Mouse (Mus musculus) gonadal fat pad, adult 2 months (tissue): ENCODE results near the gene Dupd1. TPM values are rescaled to one million over a fixed set of nuclear protein-coding genes. Genes with fewer than 3 reads are reported as not detected.
"Not testable (repeated sequence)": the region's sequence is repeated elsewhere in the genome, so short reads cannot be mapped to it uniquely, and the experiment has no call there.

Experiments
- DNase-seq: peaks from one replicate; pipeline ENCODE4 v3.0.0-alpha.2; 2012; ENCODE audit warnings: low read depth
- polyA plus RNA-seq: library from polyadenylated mRNA; depleted of rRNA; stranded (reverse); fragments of >200 nt; gene quantifications from 2 replicates; pipeline ENCODE4 v1.2.3, GENCODE M21; 2012; rRNA removed

Dupd1 gene
- polyA plus RNA-seq, 1 experiment, result 0.22 TPM

DNA sequence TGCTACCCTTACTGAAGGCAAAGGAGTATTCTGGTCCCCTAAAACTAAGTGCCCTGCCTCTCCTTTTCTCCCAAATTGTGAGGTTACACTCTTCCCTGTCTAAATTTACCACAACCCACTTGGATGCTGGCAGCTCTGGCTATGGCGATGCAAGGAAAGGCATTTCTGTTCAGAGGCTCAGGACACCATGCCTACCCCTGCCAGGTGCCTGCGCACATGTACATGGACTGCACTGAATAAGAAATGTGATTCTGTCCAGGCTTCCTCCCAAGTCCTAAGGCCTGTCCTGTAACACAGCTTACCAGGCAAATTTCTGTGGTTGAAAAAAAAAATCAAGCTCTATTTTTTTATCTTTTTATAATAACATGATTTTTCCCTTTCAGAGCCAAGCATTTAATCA, 38.2 kb downstream of the Dupd1 start:
- no peak for DNase-seq

DNA sequence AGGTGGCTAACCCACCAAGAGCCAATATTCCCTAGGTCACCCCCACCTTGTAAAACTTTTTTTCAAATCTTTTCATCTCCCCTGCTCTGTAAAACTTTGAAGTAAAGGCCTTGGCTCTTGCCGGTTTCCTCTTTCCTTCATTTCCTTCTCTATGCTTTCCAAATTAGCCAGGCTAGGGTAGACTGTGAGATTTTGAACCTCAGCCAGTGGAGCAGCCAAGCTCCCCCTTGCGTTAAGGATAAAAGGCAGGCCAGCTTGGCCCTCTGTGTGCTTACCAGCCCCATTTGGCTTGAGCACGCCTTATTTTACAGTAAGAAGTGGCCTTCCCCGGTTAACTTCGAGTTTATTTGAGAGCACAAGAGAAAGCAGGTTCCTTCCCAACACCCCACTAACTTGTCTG, 39.9 kb downstream of the Dupd1 start:
- no peak for DNase-seq

DNA sequence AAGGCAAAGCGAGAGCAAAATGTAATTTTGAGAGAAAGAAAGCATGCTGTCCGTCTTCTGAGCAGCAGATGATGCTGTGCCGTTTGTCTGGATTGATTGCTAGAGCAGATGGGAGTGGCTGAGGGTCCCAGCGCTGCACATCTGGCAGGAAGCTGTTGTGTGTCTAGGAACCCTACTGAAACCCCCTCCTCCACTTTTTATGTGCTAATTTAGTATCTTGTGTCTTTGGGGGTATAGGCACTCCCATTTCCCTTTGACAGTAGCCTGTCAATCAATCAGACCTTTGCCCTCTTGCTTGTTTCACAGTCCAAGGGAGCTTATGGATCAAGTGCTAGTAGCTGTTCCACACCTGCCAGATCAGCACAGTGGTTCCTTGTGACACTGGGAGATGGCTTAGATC, 41.3 kb downstream of the Dupd1 start:
- DNase-seq, result no peak

DNA sequence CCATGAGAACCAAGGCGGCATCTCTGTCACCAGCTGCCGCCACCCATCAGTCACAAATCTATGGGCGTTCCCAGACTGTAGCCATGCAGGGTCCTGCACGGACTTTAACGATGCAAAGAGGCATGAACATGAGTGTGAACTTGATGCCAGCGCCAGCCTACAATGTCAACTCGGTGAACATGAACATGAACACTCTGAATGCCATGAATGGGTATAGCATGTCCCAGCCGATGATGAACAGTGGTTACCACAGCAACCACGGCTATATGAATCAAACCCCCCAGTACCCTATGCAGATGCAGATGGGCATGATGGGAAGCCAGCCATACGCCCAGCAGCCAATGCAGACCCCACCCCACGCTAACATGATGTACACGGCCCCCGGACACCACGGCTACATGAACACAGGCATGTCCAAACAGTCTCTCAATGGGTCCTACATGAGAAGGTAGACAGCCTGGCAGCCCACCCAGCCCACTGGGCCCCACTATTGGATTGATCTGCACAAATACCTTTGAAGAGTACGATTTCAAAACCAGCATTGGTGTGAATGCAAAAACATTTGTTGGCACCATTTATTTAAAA, 43.9 kb downstream of the Dupd1 start:
- not testable (repeated sequence) for DNase-seq

DNA sequence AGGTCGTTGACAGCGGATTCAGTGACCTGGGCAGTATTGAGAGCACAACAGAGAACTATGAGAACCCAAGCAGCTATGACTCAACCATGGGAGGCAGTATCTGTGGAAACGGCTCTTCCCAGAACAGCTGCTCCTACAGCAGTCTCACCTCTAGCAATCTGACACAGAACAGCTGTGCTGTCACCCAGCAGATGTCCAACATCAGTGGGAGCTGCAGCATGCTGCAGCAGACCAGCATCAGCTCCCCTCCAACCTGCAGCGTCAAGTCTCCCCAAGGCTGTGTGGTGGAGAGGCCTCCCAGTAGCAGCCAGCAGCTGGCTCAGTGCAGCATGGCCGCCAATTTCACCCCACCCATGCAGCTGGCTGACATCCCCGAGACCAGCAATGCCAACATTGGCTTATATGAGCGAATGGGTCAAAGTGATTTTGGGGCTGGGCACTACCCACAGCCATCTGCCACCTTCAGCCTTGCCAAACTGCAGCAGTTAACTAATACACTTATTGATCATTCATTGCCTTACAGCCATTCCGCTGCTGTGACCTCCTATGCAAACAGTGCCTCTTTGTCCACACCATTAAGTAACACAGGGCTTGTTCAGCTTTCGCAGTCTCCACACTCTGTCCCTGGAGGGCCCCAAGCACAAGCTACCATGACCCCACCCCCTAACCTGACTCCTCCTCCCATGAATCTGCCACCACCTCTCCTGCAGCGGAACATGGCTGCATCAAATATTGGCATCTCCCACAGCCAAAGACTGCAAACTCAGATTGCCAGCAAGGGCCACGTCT, 44.5 kb downstream of the Dupd1 start:
- DNase-seq, result no peak

DNA sequence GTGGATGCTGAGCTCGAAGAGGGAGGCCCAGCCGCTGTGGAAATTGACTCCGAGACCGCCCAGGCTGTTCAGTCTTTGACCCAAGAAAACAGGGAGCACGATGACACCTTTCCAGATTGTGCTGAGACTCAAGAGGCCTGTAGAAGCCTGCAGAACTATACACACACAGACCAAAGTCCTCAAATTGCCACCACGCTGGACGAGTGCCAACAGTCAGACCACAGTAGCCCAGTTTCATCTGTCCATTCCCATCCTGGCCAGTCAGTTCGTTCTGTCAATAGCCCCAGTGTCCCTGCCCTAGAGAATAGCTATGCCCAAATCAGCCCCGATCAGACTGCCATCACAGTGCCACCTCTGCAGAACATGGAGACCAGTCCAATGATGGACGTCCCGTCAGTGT, 45.2 kb downstream of the Dupd1 start:
- no peak for DNase-seq

DNA sequence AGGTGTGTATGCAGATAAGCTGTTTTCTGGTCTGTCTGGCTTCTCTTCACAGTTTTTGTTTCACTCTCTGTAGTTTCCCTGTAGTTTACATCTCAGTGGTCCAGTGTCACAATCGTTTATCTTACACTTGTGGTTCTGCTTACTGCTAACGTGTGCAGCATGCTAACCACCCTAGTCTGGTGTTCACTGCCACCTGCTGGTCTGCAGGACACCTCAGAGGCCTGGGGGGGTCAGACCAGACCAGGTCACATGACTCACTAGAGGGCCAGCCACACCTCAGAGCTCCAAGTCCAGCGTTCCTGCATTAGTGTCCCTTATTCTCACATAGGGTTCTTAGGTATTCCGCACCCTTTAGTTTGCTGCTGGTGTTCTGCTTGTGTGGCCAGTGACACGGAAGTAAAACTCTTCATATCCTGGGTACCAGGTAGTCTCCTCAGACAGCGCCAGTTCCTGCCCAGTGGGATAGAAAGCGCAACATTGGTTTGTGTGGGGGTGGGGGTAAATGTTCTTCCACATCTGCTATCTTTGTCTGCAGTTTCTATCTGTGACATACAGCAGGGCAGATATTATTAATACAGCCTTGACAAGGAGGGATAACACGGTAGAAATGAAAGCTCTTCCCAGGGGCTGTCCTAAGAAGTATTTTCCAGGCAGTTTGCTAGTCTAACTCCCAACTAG, 51.8 kb downstream of the Dupd1 start:
- no peak for DNase-seq

DNA sequence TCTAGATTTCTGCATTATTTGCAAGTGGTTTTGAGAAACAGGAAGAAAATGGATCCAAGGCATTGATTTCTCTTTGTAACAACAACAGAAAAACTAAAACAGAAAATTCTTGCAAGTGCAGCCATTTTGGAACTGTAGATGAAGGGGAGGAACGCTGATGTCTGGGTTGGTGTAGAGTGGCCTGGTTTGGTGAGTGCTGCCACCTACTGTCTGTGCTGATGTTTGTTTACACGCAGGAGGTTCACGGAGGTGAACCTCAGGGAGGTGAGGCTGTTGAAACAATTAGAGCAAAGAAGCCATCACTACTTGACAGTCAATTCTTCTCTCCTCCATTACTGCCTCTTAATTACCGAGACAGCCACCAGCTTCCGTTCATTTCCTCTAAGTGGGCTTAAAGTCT, 54.7 kb downstream of the Dupd1 start:
- DNase-seq, result no peak

DNA sequence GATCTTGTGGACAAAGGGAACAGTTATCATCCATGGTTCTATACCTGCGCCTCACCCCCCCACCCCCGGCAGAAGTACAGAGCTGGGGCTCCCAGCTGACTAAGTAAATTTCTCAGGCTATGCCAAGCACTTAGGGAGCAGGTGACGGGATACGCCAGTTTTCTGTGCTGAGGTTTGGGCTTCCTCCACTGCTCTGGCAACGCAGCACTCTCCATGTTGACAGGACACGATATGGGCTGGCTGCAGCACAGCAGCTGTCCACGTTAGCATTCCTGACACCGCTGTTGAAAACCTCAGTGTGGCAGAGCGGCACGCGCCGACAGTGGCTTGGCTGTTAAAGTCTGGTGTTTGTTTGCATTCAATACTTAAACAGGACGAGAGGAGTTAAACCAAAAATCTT, 55.2 kb downstream of the Dupd1 start:
- no peak for DNase-seq

DNA sequence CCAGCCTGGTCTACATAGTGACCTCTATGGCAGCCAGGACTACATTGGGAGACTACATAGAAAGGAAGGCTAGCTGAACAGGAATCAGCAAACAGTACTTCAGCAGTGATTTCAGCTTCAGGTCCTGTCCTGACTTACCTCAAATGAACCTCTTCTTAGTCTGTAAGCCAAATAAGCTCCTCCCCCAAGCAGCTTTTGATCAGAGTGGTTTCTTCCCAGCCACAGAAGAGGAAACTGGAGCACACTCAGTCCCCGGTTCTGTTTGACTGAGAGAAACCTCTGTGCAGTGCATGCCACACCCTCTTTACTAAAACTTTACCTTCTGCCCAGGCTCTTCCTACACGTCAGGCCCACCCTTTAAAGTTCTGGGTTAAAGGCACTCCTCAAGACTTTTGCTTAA, 60.6 kb downstream of the Dupd1 start:
- no peak for DNase-seq

DNA sequence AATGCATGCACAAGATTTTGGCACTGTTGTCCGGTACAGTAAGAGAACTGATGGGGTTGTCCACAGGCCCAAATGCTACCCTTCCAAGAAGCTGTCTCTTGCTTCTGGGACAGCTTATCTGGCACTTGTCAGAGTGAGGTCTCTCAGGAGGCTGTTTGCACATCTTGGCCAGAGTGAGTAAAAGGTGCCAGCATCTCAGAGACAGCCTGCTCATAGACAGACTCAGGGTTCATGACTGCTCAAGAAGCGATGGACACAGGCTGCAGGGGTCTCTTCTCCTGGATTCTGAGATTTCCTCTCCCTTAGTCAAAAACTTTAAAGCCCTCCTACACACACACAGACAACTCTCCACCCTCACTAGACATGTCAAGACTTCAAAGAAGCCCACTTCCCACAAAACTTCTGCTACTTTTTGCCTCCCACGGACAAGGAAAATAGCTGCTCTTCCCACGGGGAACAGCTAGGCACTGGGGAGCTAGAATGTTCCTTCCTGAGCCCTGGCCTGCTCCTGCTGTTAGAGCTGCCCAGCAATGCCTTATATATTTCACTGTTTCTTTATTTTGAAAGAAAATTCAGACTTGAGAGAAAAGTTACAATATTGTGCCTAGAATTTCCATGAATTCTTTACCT, 73.5 kb downstream of the Dupd1 start:
- no peak for DNase-seq

DNA sequence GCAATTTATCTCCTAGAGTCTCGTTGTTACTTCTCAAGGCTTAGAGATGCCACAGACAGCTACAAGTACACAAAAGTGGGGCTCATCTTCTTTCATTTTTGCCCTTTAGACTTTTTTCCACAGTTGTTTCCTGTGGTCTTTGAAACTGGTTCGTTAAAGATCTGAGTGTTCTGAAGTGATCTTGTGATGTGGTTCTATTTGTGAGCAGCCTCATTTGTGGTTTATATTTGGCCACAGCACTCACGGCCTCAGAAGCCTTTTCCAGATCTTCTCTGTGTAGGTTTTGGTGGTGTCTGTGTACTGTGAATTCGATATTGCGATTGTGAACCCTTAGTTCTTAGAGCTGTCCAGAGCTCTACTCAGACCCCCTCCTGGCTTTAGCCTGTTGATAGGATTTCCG, 77.8 kb downstream of the Dupd1 start:
- DNase-seq, result no peak

DNA sequence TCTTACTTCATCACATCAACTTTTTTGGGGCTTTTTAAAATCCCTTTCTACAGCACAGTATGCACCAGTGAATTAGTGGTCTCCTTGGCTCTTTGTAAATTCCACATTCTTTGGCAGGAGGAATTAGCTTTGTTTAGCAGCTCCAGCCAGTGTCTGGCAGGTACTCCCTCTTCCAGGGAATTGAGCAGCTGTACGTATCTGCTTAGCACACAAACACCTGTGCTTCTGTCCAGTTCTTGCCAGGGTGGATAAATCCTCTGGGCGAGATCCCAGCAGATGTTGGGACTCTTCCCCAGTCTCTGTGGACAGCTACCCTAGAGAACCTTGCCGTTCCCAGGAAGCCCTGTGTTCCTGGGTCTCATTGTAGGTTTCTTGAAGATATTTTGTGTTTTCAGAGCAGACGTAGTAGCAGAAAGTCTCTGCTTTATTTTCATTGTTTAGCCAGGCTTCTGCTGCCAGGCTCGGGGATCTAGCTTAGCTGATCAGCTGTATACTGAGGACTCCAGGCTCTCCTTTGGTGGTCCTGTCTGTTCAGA, 82.6 kb downstream of the Dupd1 start:
- no peak for DNase-seq

Other genes with a start within 250 kb of the Dupd1 start
- 14.8 and 15.5 TPM in 2 replicates for gene Kat6b, start 233.1 kb downstream of the Dupd1 start, polyA plus RNA-seq
- gene Samd8, start 36.0 kb upstream of the Dupd1 start, polyA plus RNA-seq, result 16.8 and 19.2 TPM in 2 replicates
- 2.2 and 3.5 TPM in 2 replicates for gene Dusp13, start 36.6 kb upstream of the Dupd1 start, polyA plus RNA-seq
- gene Vdac2, start 110.7 kb upstream of the Dupd1 start, polyA plus RNA-seq, result 158 and 180 TPM in 2 replicates
- gene Comtd1, start 134.4 kb upstream of the Dupd1 start, polyA plus RNA-seq, result 29.8 and 37.6 TPM in 2 replicates